Mouse (Mus musculus) brain, embryonic 14.5 days (tissue): Measurements from ENCODE around the gene Use1. TPM values are rescaled to one million over a fixed set of nuclear protein-coding genes. Genes with fewer than 3 reads are reported as not detected.
A peak's percentile ranks its signal among the peaks of the same experiment; 100 is the strongest.
"Not testable (repeated sequence)": the region's sequence is repeated elsewhere in the genome, so short reads cannot be mapped to it uniquely, and the experiment has no call there.

Experiments used
- DNase-seq: peaks from one replicate; pipeline ENCODE4 v3.0.0-alpha.2; 2011; ENCODE audit warnings: low read depth
- CTCF ChIP-seq: fragments of 200-500 bp; IDR thresholded peaks from 2 replicates; pipeline ENCODE4 v1.5.1; 2012; ENCODE audit warnings: inconsistent platforms, mild to moderate bottlenecking, moderate library complexity, borderline replicate concordance; ENCODE audit not compliant: insufficient read depth, insufficient read length; ENCODE audit errors: extremely low read depth
- POLR2A ChIP-seq: fragments of 200-500 bp; IDR thresholded peaks from 2 replicates; pipeline ENCODE4 v1.6.1; 2012; ENCODE audit warnings: mild to moderate bottlenecking, inconsistent platforms, borderline replicate concordance; ENCODE audit not compliant: poor library complexity, insufficient read depth, insufficient read length, severe bottlenecking; ENCODE audit errors: extremely low read depth
- polyA plus RNA-seq: library from polyadenylated mRNA; depleted of rRNA; stranded (reverse); fragments of >200 nt; gene quantifications from 2 replicates; pipeline ENCODE4 v1.2.3, GENCODE M21; 2012; rRNA removed

The Use1 gene
- 155 and 176 TPM in 2 replicates for polyA plus RNA-seq

GRCm38 (mm10) chr8:71366771-71367528 is at the start of gene Use1:
TSS of gene Use1 (plus strand) at chr8:71366848.
- DNase-seq = peak; percentile 97
- no peak for TF ChIP-seq CTCF
- peak; percentile 43; the same call in 1 of the 2 replicates for TF ChIP-seq POLR2A

GRCm38 (mm10) chr8:71318610-71319009 is 48.0 kb upstream of the Use1 start:
- DNase-seq = not testable (repeated sequence)

DNA sequence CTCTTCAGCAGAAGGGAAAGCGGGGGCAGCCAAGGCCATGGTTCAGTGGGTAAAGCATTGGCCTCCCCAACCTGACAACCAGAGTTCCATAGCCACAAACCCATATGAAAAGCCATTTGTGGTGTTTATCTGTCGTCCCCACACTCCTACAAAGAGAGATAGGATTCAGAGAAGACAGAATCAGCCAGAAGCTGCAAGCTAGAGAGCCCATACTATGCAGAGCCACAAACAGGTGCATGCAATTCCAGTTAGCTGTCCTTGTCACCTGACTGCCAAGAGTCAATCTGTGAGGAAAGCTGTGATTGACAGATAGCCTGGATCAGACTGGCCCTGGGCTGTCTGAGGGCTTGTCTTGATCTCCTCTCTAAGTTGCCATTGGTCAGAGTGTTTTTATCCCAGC is 46.9 kb upstream of the Use1 start:
- not testable (repeated sequence) for DNase-seq

GRCm38 (mm10) chr8:71322939-71323338 is 43.7 kb upstream of the Use1 start:
- TF ChIP-seq CTCF (no peak), POLR2A (no peak)
- DNase-seq = no peak

GRCm38 (mm10) chr8:71324848-71325247 is 41.8 kb upstream of the Use1 start:
- TF ChIP-seq CTCF (peak; percentile 30; the same call in 1 of the 2 replicates), POLR2A (no peak)
- peak; percentile 11 for DNase-seq

DNA sequence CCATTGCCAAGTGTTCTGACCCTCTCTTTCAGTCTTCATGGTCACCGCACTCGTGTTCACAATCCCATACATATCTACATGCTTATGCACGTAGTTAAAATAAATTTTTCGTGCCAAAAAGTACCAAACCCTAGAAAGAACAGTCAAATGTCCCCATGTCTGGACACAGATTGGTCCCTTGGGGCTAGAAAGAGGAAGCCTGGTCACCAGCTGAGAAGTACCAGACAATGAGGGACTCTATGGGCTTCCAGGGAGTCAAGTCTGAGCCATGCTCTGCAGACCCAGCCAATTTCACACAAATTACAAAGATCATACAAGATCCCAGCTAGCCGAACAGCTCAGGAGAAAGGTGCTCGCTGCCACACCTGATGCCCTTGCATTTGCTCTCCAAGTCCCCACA is 28.8 kb upstream of the Use1 start:
- not testable (repeated sequence) for DNase-seq

DNA sequence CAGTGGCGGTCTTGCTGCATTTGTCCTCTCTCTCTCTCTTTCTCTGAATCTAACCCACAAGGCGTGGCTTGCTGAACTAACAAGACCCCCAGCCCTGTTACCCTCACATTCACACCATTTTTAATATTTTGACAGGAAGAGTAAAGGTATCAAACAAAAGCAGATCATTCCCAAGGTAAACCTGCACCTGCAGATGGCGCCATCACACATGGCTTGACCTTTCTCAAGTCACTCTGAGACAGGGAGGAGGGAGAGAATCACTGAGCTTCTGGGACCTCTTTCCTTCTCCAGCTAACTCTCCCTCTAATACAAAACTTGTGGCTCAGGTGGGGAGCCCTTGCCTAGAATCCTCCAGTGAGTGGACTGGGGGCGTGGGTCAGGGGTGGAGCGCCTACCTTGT is 26.0 kb upstream of the Use1 start:
- peak; percentile 48 for DNase-seq
- TF ChIP-seq CTCF (peak; percentile 41; the same call in 1 of the 2 replicates), POLR2A (no peak)

DNA sequence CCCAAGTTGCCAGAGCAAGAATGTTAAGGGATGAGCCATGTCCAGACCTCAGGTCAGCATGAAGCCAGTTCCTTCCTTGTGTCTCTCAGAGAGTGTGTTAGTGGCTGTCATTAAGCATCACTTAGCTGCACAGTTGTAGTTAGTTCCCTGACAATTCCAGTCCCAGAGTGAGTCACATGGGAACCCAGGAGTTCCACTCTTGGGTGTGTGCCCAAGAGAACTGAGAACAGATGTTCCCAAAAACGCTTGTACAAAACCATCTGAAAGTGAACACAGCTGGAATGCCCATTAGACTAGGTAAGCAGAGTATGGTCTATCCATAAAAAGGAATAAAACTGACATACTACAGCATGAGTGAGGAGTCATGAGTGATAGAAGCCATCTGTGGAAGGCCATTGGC is 20.1 kb upstream of the Use1 start:
- no peak for DNase-seq
- TF ChIP-seq CTCF = no peak
- no peak for TF ChIP-seq POLR2A

GRCm38 (mm10) chr8:71351117-71351516 is 15.5 kb upstream of the Use1 start:
- no peak for DNase-seq
- TF ChIP-seq POLR2A = no peak
- TF ChIP-seq CTCF = no peak

DNA sequence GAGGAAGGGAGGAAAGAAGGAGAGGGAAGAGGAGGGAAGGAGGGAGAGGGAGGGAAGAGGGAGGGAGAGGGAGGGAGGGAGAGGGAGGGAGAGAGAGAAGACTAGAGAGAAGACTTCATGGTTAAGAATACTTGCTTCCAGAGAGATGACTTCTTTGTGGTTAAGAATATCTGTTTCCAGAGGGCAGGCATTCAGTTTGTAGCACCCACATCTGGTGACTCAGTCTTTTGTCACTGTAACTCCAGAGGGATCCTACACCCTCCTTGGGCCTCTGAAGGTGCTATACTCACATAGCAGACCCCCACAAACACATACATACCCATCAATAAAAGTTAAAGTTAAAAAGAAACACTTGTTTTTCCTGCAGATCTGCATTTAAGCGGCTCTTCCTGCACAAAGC is 15.1 kb upstream of the Use1 start:
- no peak for DNase-seq
- TF ChIP-seq CTCF = no peak
- no peak for TF ChIP-seq POLR2A

- no peak for DNase-seq
- TF ChIP-seq CTCF (no peak), POLR2A (no peak)
Observed at GRCm38 (mm10) chr8:71358026-71358425, 8.6 kb upstream of the Use1 start.

DNA sequence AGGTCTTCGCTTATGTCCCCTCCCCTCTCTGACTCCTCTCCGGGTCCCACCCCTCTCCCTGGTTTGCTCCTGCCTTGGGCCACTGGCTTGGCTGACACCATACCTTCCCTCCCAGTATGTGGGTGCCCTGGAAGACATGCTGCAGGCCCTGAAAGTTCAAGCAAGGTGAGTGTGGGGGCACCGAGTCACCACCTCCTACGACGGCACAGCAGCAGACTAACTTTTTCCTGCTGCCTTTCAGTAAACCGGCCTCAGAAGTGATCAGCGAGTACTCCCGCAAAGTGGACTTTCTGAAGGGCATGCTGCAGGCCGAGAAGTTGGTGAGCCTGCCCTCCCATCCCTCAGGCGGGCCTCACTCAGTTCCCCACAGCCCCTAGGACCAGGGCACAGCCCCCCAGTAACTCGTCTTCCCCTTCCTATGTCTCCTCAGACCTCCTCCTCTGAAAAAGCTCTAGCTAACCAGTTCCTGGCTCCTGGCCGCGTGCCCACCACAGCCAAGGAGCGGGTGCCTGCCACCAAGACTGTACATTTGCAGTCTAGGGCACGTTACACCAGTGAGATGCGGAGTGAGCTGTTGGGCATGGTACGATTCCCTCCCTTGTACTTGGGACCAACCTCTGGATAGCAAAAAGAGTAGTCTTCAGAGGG is 1.0 kb downstream of the Use1 start:
- TF ChIP-seq POLR2A (no peak), CTCF (no peak)
- DNase-seq = no peak
